Mouse (Mus musculus): ENCODE data around the gene Hnrnpc. TPM values are rescaled to one million over a fixed set of nuclear protein-coding genes. Genes with fewer than 3 reads are reported as not detected.
"Not testable (repeated sequence)": the region's sequence is repeated elsewhere in the genome, so short reads cannot be mapped to it uniquely, and the experiment has no call there.

The Hnrnpc gene
- polyA plus RNA-seq, 1 experiment from 2014 or later = 1,011 TPM

- H3K27me3 ChIP-seq (ENCODE audit: control insufficient read depth, insufficient read depth, low read length); H3K4me2 ChIP-seq; H3K9ac ChIP-seq (ENCODE audit: low read length); ATAC-seq (ENCODE audit: low FRiP score); H3K36me3 ChIP-seq (ENCODE audit: control insufficient read depth, insufficient read depth, low read length); H3K4me3 ChIP-seq (ENCODE audit: low read depth, low read length); H3K4me1 ChIP-seq (ENCODE audit: control insufficient read depth, insufficient read depth, low read length); H3K27ac ChIP-seq (ENCODE audit: low read depth, low read length); H3K9me3 ChIP-seq (ENCODE audit: control insufficient read depth, low read length): not testable (repeated sequence)
- DNase-seq (ENCODE audit: low spot score, missing footprints) = peak; percentile 4
- 98% methylated on average over 3 of the region's 3 CpGs for WGBS
Observed at GRCm38 (mm10) chr14:52052720-52053119, 51.1 kb downstream of the Hnrnpc start.

GRCm38 (mm10) chr14:52045966-52046565, 57.8 kb downstream of the Hnrnpc start:
- Histone ChIP-seq H3K4me2 (no peak overlapping the region), H3K4me1 (ENCODE audit: control insufficient read depth, insufficient read depth, low read length) (peaks cover 3% of the 10 kb centered on the region; the same call in 1 of the 2 replicates), H3K9ac (ENCODE audit: low read length) (no peak overlapping the region), H3K27ac (ENCODE audit: low read depth, low read length) (no peak overlapping the region), H3K4me3 (ENCODE audit: low read depth, low read length) (no peak overlapping the region), H3K36me3 (ENCODE audit: control insufficient read depth, insufficient read depth, low read length) (no peaks in the 10 kb centered on the region), H3K9me3 (ENCODE audit: control insufficient read depth, low read length) (no peaks in the 10 kb centered on the region), H3K27me3 (ENCODE audit: control insufficient read depth, insufficient read depth, low read length) (no peaks in the 10 kb centered on the region)
- DNase-seq (ENCODE audit: low spot score, missing footprints) (peak; percentile 89), ATAC-seq (ENCODE audit: low FRiP score) (peak; percentile 46; the same call in 1 of the 2 replicates)
- 51% methylated on average over 9 of the region's 9 CpGs for WGBS

GRCm38 (mm10) chr14:52044901-52045678, 58.7 kb downstream of the Hnrnpc start:
- Histone ChIP-seq H3K27me3 (ENCODE audit: control insufficient read depth, insufficient read depth, low read length) (no peaks in the 10 kb centered on the region), H3K36me3 (ENCODE audit: control insufficient read depth, insufficient read depth, low read length) (no peaks in the 10 kb centered on the region), H3K27ac (ENCODE audit: low read depth, low read length) (no peak overlapping the region), H3K9me3 (ENCODE audit: control insufficient read depth, low read length) (no peaks in the 10 kb centered on the region), H3K4me3 (ENCODE audit: low read depth, low read length) (no peak overlapping the region), H3K4me1 (ENCODE audit: control insufficient read depth, insufficient read depth, low read length) (peaks cover 3% of the 10 kb centered on the region; the same call in 1 of the 2 replicates), H3K9ac (ENCODE audit: low read length) (0 out of 2 replicates have a peak overlapping the region, but pooled peaks have one; percentile 10), H3K4me2 (no peak overlapping the region)
- 9% methylated on average over 8 of the region's 8 CpGs for WGBS
- peak; percentile 77 for ATAC-seq (ENCODE audit: low FRiP score)
- DNase-seq (ENCODE audit: low spot score, missing footprints) = peak; percentile 87

- Histone ChIP-seq H3K36me3 (ENCODE audit: control insufficient read depth, insufficient read depth, low read length) (no peaks in the 10 kb centered on the region), H3K27me3 (ENCODE audit: control insufficient read depth, insufficient read depth, low read length) (no peaks in the 10 kb centered on the region), H3K4me2 (no peak overlapping the region), H3K4me3 (ENCODE audit: low read depth, low read length) (no peak overlapping the region), H3K9me3 (ENCODE audit: control insufficient read depth, low read length) (no peaks in the 10 kb centered on the region), H3K27ac (ENCODE audit: low read depth, low read length) (no peak overlapping the region), H3K4me1 (ENCODE audit: control insufficient read depth, insufficient read depth, low read length) (peaks cover 3% of the 10 kb centered on the region; the same call in 1 of the 2 replicates), H3K9ac (ENCODE audit: low read length) (no peak overlapping the region)
- WGBS = 78% methylated on average over 6 of the region's 6 CpGs
- DNase-seq (ENCODE audit: low spot score, missing footprints) (peak; percentile 39), ATAC-seq (ENCODE audit: low FRiP score) (no peak)
Observed at GRCm38 (mm10) chr14:52043446-52043845, 60.4 kb downstream of the Hnrnpc start.

GRCm38 (mm10) chr14:52042359-52042758, 61.5 kb downstream of the Hnrnpc start, which contains the start of gene Olfr221:
TSS of gene Olfr221 (minus strand) at chr14:52042459.
- DNase-seq (ENCODE audit: low spot score, missing footprints); H3K9ac ChIP-seq (ENCODE audit: low read length); H3K4me2 ChIP-seq; H3K4me1 ChIP-seq (ENCODE audit: control insufficient read depth, insufficient read depth, low read length); H3K27me3 ChIP-seq (ENCODE audit: control insufficient read depth, insufficient read depth, low read length); H3K9me3 ChIP-seq (ENCODE audit: control insufficient read depth, low read length); H3K4me3 ChIP-seq (ENCODE audit: low read depth, low read length); H3K36me3 ChIP-seq (ENCODE audit: control insufficient read depth, insufficient read depth, low read length); ATAC-seq (ENCODE audit: low FRiP score); H3K27ac ChIP-seq (ENCODE audit: low read depth, low read length): not testable (repeated sequence)
- 55% methylated on average over 3 of the region's 3 CpGs for WGBS

- H3K4me1 ChIP-seq (ENCODE audit: control insufficient read depth, insufficient read depth, low read length) = no peaks in the 10 kb centered on the region
- no peaks in the 10 kb centered on the region for H3K27me3 ChIP-seq (ENCODE audit: control insufficient read depth, insufficient read depth, low read length)
- DNase-seq (ENCODE audit: low spot score, missing footprints) = peak; percentile 70
- no peak overlapping the region for H3K27ac ChIP-seq (ENCODE audit: low read depth, low read length)
- no peak overlapping the region for H3K9ac ChIP-seq (ENCODE audit: low read length)
- H3K36me3 ChIP-seq (ENCODE audit: control insufficient read depth, insufficient read depth, low read length) = no peaks in the 10 kb centered on the region
- no peak overlapping the region for H3K4me2 ChIP-seq
- H3K4me3 ChIP-seq (ENCODE audit: low read depth, low read length) = no peak overlapping the region
- WGBS = 88% methylated on average over 5 of the region's 5 CpGs
- H3K9me3 ChIP-seq (ENCODE audit: control insufficient read depth, low read length) = no peaks in the 10 kb centered on the region
- ATAC-seq (ENCODE audit: low FRiP score) = no peak
Observed at GRCm38 (mm10) chr14:52039332-52039731, 64.5 kb downstream of the Hnrnpc start.

GRCm38 (mm10) chr14:52035926-52036325, 67.9 kb downstream of the Hnrnpc start:
- Histone ChIP-seq H3K4me2 (no peak overlapping the region), H3K9ac (ENCODE audit: low read length) (no peak overlapping the region), H3K27me3 (ENCODE audit: control insufficient read depth, insufficient read depth, low read length) (no peaks in the 10 kb centered on the region), H3K36me3 (ENCODE audit: control insufficient read depth, insufficient read depth, low read length) (no peaks in the 10 kb centered on the region), H3K27ac (ENCODE audit: low read depth, low read length) (no peak overlapping the region), H3K4me1 (ENCODE audit: control insufficient read depth, insufficient read depth, low read length) (no peaks in the 10 kb centered on the region), H3K4me3 (ENCODE audit: low read depth, low read length) (no peak overlapping the region), H3K9me3 (ENCODE audit: control insufficient read depth, low read length) (no peaks in the 10 kb centered on the region)
- 90% methylated on average over 6 of the region's 6 CpGs for WGBS
- no peak for ATAC-seq (ENCODE audit: low FRiP score)
- peak; percentile 57 for DNase-seq (ENCODE audit: low spot score, missing footprints)

- H3K36me3 ChIP-seq (ENCODE audit: control insufficient read depth, insufficient read depth, low read length) = no peaks in the 10 kb centered on the region
- H3K9me3 ChIP-seq (ENCODE audit: control insufficient read depth, low read length) = no peaks in the 10 kb centered on the region
- no peak overlapping the region for H3K9ac ChIP-seq (ENCODE audit: low read length)
- peaks cover 13% of the 10 kb centered on the region; the same call in 1 of the 2 replicates for H3K4me1 ChIP-seq (ENCODE audit: control insufficient read depth, insufficient read depth, low read length)
- H3K4me2 ChIP-seq = no peak overlapping the region
- DNase-seq (ENCODE audit: low spot score, missing footprints) = peak; percentile 6
- no peak overlapping the region for H3K27ac ChIP-seq (ENCODE audit: low read depth, low read length)
- no peak for ATAC-seq (ENCODE audit: low FRiP score)
- WGBS = 89% methylated on average over 4 of the region's 4 CpGs
- H3K4me3 ChIP-seq (ENCODE audit: low read depth, low read length) = no peak overlapping the region
- no peaks in the 10 kb centered on the region for H3K27me3 ChIP-seq (ENCODE audit: control insufficient read depth, insufficient read depth, low read length)
Observed at GRCm38 (mm10) chr14:52026342-52026741, 77.5 kb downstream of the Hnrnpc start.

GRCm38 (mm10) chr14:52024133-52024532, 79.7 kb downstream of the Hnrnpc start:
- no peak overlapping the region for H3K4me3 ChIP-seq (ENCODE audit: low read depth, low read length)
- no peaks in the 10 kb centered on the region for H3K27me3 ChIP-seq (ENCODE audit: control insufficient read depth, insufficient read depth, low read length)
- H3K9ac ChIP-seq (ENCODE audit: low read length) = no peak overlapping the region
- WGBS = 86% methylated on average over 2 of the region's 2 CpGs
- no peaks in the 10 kb centered on the region for H3K36me3 ChIP-seq (ENCODE audit: control insufficient read depth, insufficient read depth, low read length)
- no peaks in the 10 kb centered on the region for H3K9me3 ChIP-seq (ENCODE audit: control insufficient read depth, low read length)
- DNase-seq (ENCODE audit: low spot score, missing footprints) (no peak), ATAC-seq (ENCODE audit: low FRiP score) (no peak)
- no peak overlapping the region for H3K4me2 ChIP-seq
- H3K27ac ChIP-seq (ENCODE audit: low read depth, low read length) = no peak overlapping the region
- H3K4me1 ChIP-seq (ENCODE audit: control insufficient read depth, insufficient read depth, low read length) = peaks cover 18% of the 10 kb centered on the region

Measured in midbrain, embryonic 11.5 days (tissue).